Mouse (Mus musculus): ENCODE results near the gene Grsf1.

- TF ChIP-seq CTCF (conservative IDR thresholded peaks at IDR 0.05; ENCODE audit: insufficient read depth, insufficient read length, low read depth, low read length) (no peak), POLR2A (IDR thresholded peaks at IDR 0.05; ENCODE audit: low read depth, low read length) (no peak)
Measured at GRCm38 (mm10) chr5:88644901-88645300, 31.1 kb downstream of the Grsf1 start.
